ENCODE assay signal across 34 mouse cellular contexts in genomic region chr2:51262506-51262905, GRCm38 (mm10).
"Had no signal": no experiment of that assay in that cellular context is flagged by ENCODE, and none has a peak within 500 bp of the region (broad histone marks: within the 10 kb centered on the region; RNA-seq: fewer than 3 reads in every experiment).

No protein-coding gene starts in this region.

- DNase-seq: heart, postnatal 10 days; heart, postnatal 14 days; heart, postnatal 36 days; heart, postnatal 4 days; kidney, adult 11 months; kidney, adult 18-20 months; kidney, adult 2 months; kidney, adult 8-10 months; kidney, adult 9 months; kidney, postnatal 10 days; kidney, postnatal 14 days; kidney, postnatal 25 days; kidney, postnatal 36 days; kidney, postnatal 4 days; layer of hippocampus, adult 9-11 months; layer of hippocampus, postnatal 36 days had no signal

- H3K4me3 ChIP-seq: heart, embryonic 10.5 days; heart, embryonic 12.5 days; heart, embryonic 13.5 days; heart, embryonic 15.5 days; hindbrain, embryonic 10.5 days; hindbrain, embryonic 12.5 days; hindbrain, embryonic 15.5 days; intestine, embryonic 15.5 days; kidney, embryonic 15.5 days; layer of hippocampus, adult 2 months; left cerebral cortex, adult 2 months had no signal

- H3K4me2 ChIP-seq: heart, embryonic 11.5 days; heart, embryonic 12.5 days; heart, embryonic 13.5 days; heart, embryonic 15.5 days; hindbrain, embryonic 12.5 days; hindbrain, embryonic 14.5 days; hindbrain, embryonic 15.5 days; intestine, embryonic 15.5 days; kidney, embryonic 15.5 days had no signal

- H3K27ac ChIP-seq: heart, embryonic 10.5 days; heart, embryonic 13.5 days; heart, embryonic 15.5 days; hindbrain, embryonic 10.5 days; hindbrain, embryonic 12.5 days; hindbrain, embryonic 14.5 days; hindbrain, embryonic 15.5 days; intestine, embryonic 15.5 days; kidney, embryonic 15.5 days; kidney, postnatal 0 days; layer of hippocampus, adult 2 months; left cerebral cortex, adult 2 months had no signal

- H3K27me3 ChIP-seq: heart, embryonic 12.5 days; heart, embryonic 13.5 days; heart, embryonic 15.5 days; hindbrain, embryonic 12.5 days; hindbrain, embryonic 15.5 days; intestine, embryonic 15.5 days; kidney, embryonic 15.5 days had no signal

- H3K9me3 ChIP-seq: heart, embryonic 10.5 days; heart, embryonic 12.5 days; heart, embryonic 13.5 days; heart, embryonic 15.5 days; hindbrain, embryonic 10.5 days; hindbrain, embryonic 12.5 days; hindbrain, embryonic 15.5 days; intestine, embryonic 15.5 days; kidney, embryonic 15.5 days had no signal

- ATAC-seq: hindbrain, embryonic 16.5 days; inflammation-experienced regulatory T-cells, adult 6 months; intestine, embryonic 15.5 days; intestine, embryonic 16.5 days; intestine, postnatal 0 days had no signal

- H3K4me1 ChIP-seq: heart, embryonic 10.5 days; hindbrain, embryonic 10.5 days; hindbrain, embryonic 12.5 days; hindbrain, embryonic 15.5 days; intestine, embryonic 15.5 days; kidney, embryonic 15.5 days had no signal

- H3K9ac ChIP-seq: heart, embryonic 12.5 days; heart, embryonic 13.5 days; heart, embryonic 15.5 days; hindbrain, embryonic 12.5 days; hindbrain, embryonic 14.5 days; hindbrain, embryonic 15.5 days; intestine, embryonic 15.5 days; kidney, embryonic 15.5 days had no signal

- H3K36me3 ChIP-seq: heart, embryonic 10.5 days; heart, embryonic 12.5 days; heart, embryonic 13.5 days; heart, embryonic 15.5 days; hindbrain, embryonic 10.5 days; hindbrain, embryonic 12.5 days; hindbrain, embryonic 15.5 days; intestine, embryonic 15.5 days; kidney, embryonic 15.5 days had no signal
